Mouse (Mus musculus) ES-Bruce4 (cell line): ENCODE data around the gene Plb1. TPM values are rescaled to one million over a fixed set of nuclear protein-coding genes. Genes with fewer than 3 reads are reported as not detected.
A peak's percentile ranks its signal among the peaks of the same experiment; 100 is the strongest.

Source experiments
- H3K27ac ChIP-seq: 2 replicates; pipeline ENCODE4 v1.5.1; 2012; ENCODE audit warnings: low read length, inconsistent platforms; ENCODE audit not compliant: insufficient read depth
- H3K27me3 ChIP-seq: 2 replicates; pipeline ENCODE4 v1.6.1; 2012; ENCODE audit warnings: mild to moderate bottlenecking, low read length, inconsistent platforms; ENCODE audit not compliant: control insufficient read depth, poor library complexity, insufficient read depth, severe bottlenecking
- H3K36me3 ChIP-seq: 2 replicates; pipeline ENCODE4 v1.6.1; 2012; ENCODE audit warnings: inconsistent platforms, mild to moderate bottlenecking, low read length, moderate library complexity; ENCODE audit not compliant: control insufficient read depth, poor library complexity, insufficient read depth, severe bottlenecking
- H3K4me1 ChIP-seq: one replicate; pipeline ENCODE4 v1.8.1; 2011; ENCODE audit warnings: low read length; ENCODE audit not compliant: control insufficient read depth, insufficient read depth
- H3K4me3 ChIP-seq: 2 replicates; pipeline ENCODE4 v1.5.1; 2011; ENCODE audit warnings: low read depth, mild to moderate bottlenecking, low read length
- H3K9ac ChIP-seq: 2 replicates; pipeline ENCODE4 v1.6.1; 2012; ENCODE audit warnings: low read depth, mild to moderate bottlenecking, inconsistent platforms; ENCODE audit not compliant: poor library complexity, severe bottlenecking
- H3K9me3 ChIP-seq: replicated peaks from 2 replicates; pipeline ENCODE4 v1.6.1; 2012; ENCODE audit warnings: mild to moderate bottlenecking, low read length, inconsistent platforms; ENCODE audit not compliant: control insufficient read depth, poor library complexity, insufficient read depth, severe bottlenecking
- CTCF ChIP-seq: IDR thresholded peaks from one replicate; pipeline ENCODE4 v1.8.1; 2011; ENCODE audit warnings: low read depth, low read length
- EP300 ChIP-seq: IDR thresholded peaks from 2 replicates; pipeline ENCODE4 v1.6.1; 2011; ENCODE audit warnings: low read depth, low read length; ENCODE audit not compliant: insufficient read depth
- POLR2A ChIP-seq: IDR thresholded peaks from one replicate; pipeline ENCODE4 v1.8.1; 2011; ENCODE audit warnings: low read length; ENCODE audit not compliant: insufficient read depth
- polyA plus RNA-seq: library from polyadenylated mRNA; stranded (reverse); fragments of >200 nt; gene quantifications from 2 replicates; pipeline ENCODE4 v1.2.4, GENCODE M21; 2011; ENCODE audit warnings: low read depth; ENCODE audit not compliant: missing spikeins, insufficient read depth, insufficient read length

Gene Plb1
- polyA plus RNA-seq, 1 experiment = not detected

GRCm38 (mm10) chr5:32408771-32409170 lies 176.3 kb downstream of the Plb1 start:
- Histone ChIP-seq H3K4me3 (no peak overlapping the region), H3K4me1 (peaks cover 2% of the 10 kb centered on the region), H3K27ac (no peak overlapping the region), H3K9ac (no peak overlapping the region), H3K27me3 (no peaks in the 10 kb centered on the region), H3K9me3 (no peaks in the 10 kb centered on the region), H3K36me3 (no peaks in the 10 kb centered on the region)
- TF ChIP-seq POLR2A (no peak), CTCF (no peak), EP300 (no peak)

- no peak overlapping the region for H3K9ac ChIP-seq
- H3K4me1 ChIP-seq = peaks cover 2% of the 10 kb centered on the region
- no peaks in the 10 kb centered on the region for H3K27me3 ChIP-seq
- no peak overlapping the region for H3K4me3 ChIP-seq
- no peak overlapping the region for H3K27ac ChIP-seq
- no peaks in the 10 kb centered on the region for H3K36me3 ChIP-seq
- no peaks in the 10 kb centered on the region for H3K9me3 ChIP-seq
- TF ChIP-seq POLR2A (no peak), CTCF (no peak), EP300 (no peak)
These were observed 177.2 kb downstream of the Plb1 start for GRCm38 (mm10) chr5:32409747-32410146.

GRCm38 (mm10) chr5:32410954-32411688 lies 178.6 kb downstream of the Plb1 start:
- Histone ChIP-seq H3K27ac (no peak overlapping the region), H3K36me3 (no peaks in the 10 kb centered on the region), H3K9ac (no peak overlapping the region), H3K9me3 (no peaks in the 10 kb centered on the region), H3K27me3 (no peaks in the 10 kb centered on the region), H3K4me3 (no peak overlapping the region), H3K4me1 (peaks cover 2% of the 10 kb centered on the region)
- no peak for TF ChIP-seq POLR2A
- TF ChIP-seq CTCF = no peak
- peak; percentile 27; the same call in 1 of the 2 replicates for TF ChIP-seq EP300

GRCm38 (mm10) chr5:32412186-32412950 lies 179.9 kb downstream of the Plb1 start:
- Histone ChIP-seq H3K27me3 (no peaks in the 10 kb centered on the region), H3K4me3 (no peak overlapping the region), H3K36me3 (no peaks in the 10 kb centered on the region), H3K27ac (no peak overlapping the region), H3K9ac (no peak overlapping the region), H3K9me3 (no peaks in the 10 kb centered on the region), H3K4me1 (peaks cover 2% of the 10 kb centered on the region)
- no peak for TF ChIP-seq CTCF
- TF ChIP-seq POLR2A = no peak
- no peak for TF ChIP-seq EP300

GRCm38 (mm10) chr5:32413083-32413482 lies 180.6 kb downstream of the Plb1 start:
- H3K9ac ChIP-seq = no peak overlapping the region
- no peak overlapping the region for H3K4me3 ChIP-seq
- H3K27me3 ChIP-seq = no peaks in the 10 kb centered on the region
- TF ChIP-seq POLR2A (no peak), EP300 (no peak), CTCF (no peak)
- H3K4me1 ChIP-seq = peaks cover 2% of the 10 kb centered on the region
- no peaks in the 10 kb centered on the region for H3K9me3 ChIP-seq
- H3K27ac ChIP-seq = no peak overlapping the region
- no peaks in the 10 kb centered on the region for H3K36me3 ChIP-seq

GRCm38 (mm10) chr5:32413569-32413968 lies 181.1 kb downstream of the Plb1 start:
- TF ChIP-seq CTCF = no peak
- TF ChIP-seq POLR2A = no peak
- no peak for TF ChIP-seq EP300
- Histone ChIP-seq H3K36me3 (no peaks in the 10 kb centered on the region), H3K4me1 (peaks cover 2% of the 10 kb centered on the region), H3K9me3 (no peaks in the 10 kb centered on the region), H3K27me3 (no peaks in the 10 kb centered on the region), H3K9ac (no peak overlapping the region), H3K4me3 (no peak overlapping the region), H3K27ac (no peak overlapping the region)
